Mouse (Mus musculus) forebrain, embryonic 14.5 days (tissue): ENCODE data around the gene Atn1. TPM values are rescaled to one million over a fixed set of nuclear protein-coding genes. Genes with fewer than 3 reads are reported as not detected.

ENCODE experiments used
- ATAC-seq: fragments of 200-750 bp; cut with Nextera tagmentation; 2 replicates; pipeline ENCODE4 v1.8.0; 2017; ENCODE audit warnings: mild to moderate bottlenecking, moderate library complexity
- DNase-seq: peaks from one replicate; pipeline ENCODE4 v3.0.0-alpha.2; 2015; ENCODE audit warnings: low spot score
- H3K27ac ChIP-seq: fragments of 300-500 bp; sonication (generic); 2 replicates; pipeline ENCODE4 v1.5.1; 2014; ENCODE audit warnings: low read depth, mild to moderate bottlenecking, control low read depth, low read length, moderate library complexity
- H3K27me3 ChIP-seq: fragments of 300-500 bp; sonication (generic); replicated peaks from 2 replicates; pipeline ENCODE4 v1.6.1; 2014; ENCODE audit warnings: low read length, control low read depth, mixed read lengths; ENCODE audit not compliant: control insufficient read depth, insufficient read depth
- H3K36me3 ChIP-seq: fragments of 300-500 bp; sonication (generic); 2 replicates; pipeline ENCODE4 v1.6.1; 2014; ENCODE audit warnings: low read length, control low read depth; ENCODE audit not compliant: control insufficient read depth, insufficient read depth
- H3K4me1 ChIP-seq: fragments of 300-500 bp; sonication (generic); 2 replicates; pipeline ENCODE4 v1.6.1; 2014; ENCODE audit warnings: antibody characterized with exemption, low read length, control low read depth; ENCODE audit not compliant: control insufficient read depth, insufficient read depth
- H3K4me2 ChIP-seq: fragments of 300-500 bp; sonication (generic); 2 replicates; pipeline ENCODE4 v1.6.1; 2014; ENCODE audit warnings: mild to moderate bottlenecking, control low read depth, low read length
- H3K4me3 ChIP-seq: fragments of 300-500 bp; sonication (generic); 2 replicates; pipeline ENCODE4 v1.5.1; 2014; ENCODE audit warnings: low read depth, low read length, control low read depth
- H3K9ac ChIP-seq: fragments of 300-500 bp; sonication (generic); 2 replicates; pipeline ENCODE4 v1.6.1; 2014; ENCODE audit warnings: mild to moderate bottlenecking, low read length, control low read depth, moderate library complexity
- H3K9me3 ChIP-seq: fragments of 300-500 bp; sonication (generic); replicated peaks from 2 replicates; pipeline ENCODE4 v1.6.1; 2016; ENCODE audit warnings: low read length, control low read depth, mixed read lengths; ENCODE audit not compliant: control insufficient read depth
- WGBS: fragments of 180-500 bp; shearing (Covaris S2); extraction: QIAGEN DNeasy Blood & Tissue Kit; methylation state at CpG from one replicate; pipeline ENCODE4 v1.1.7; 2014; 5-methylcytosine and 5-hydroxymethylcytosine counted together
- polyA plus RNA-seq: library from polyadenylated mRNA; unstranded; fragments of >200 nt; fragmentation: Nextera tagmentation; extraction: Ambion mirVana; gene quantifications from 2 replicates; pipeline ENCODE4 v1.2.1, GENCODE M21; 2014

Atn1 gene
- polyA plus RNA-seq, 1 experiment from 2014 or later, result 12.2 TPM

DNA sequence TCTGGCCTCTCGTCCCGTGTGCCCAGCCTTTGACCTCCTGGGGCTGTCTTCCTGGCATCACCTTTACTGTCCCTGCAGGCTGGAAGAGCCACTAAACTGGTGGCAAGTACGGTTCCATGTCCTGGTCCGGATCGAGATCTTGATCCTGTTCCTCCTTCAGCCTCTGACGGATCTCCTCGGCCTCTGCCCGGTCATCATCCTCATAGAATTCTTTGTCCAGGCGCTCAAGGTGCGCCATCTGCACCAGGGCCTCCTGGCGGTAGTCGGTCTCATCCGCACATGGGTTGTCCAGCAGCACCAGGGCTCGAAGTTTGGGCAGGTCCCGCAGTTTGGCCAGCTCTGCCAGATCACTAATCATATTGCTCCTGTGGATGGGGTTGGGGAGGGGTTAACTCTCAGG, 14.2 kb upstream of the Atn1 start:
- Histone ChIP-seq H3K9me3 (no peaks in the 10 kb centered on the region), H3K27ac (no peak overlapping the region), H3K4me1 (peaks cover 5% of the 10 kb centered on the region), H3K4me2 (no peak overlapping the region), H3K36me3 (no peaks in the 10 kb centered on the region), H3K9ac (no peak overlapping the region), H3K4me3 (no peak overlapping the region), H3K27me3 (no peaks in the 10 kb centered on the region)
- ATAC-seq, result no peak
- DNase-seq, result no peak
- WGBS, result 92% methylated on average over 15 of the region's 15 CpGs

GRCm38 (mm10) chr6:124770013-124770412, 13.7 kb upstream of the Atn1 start:
- DNase-seq (no peak), ATAC-seq (no peak)
- no peaks in the 10 kb centered on the region for H3K27me3 ChIP-seq
- no peaks in the 10 kb centered on the region for H3K36me3 ChIP-seq
- H3K9me3 ChIP-seq, result no peaks in the 10 kb centered on the region
- peak overlapping the region; percentile 77 for H3K4me2 ChIP-seq
- no peak overlapping the region for H3K27ac ChIP-seq
- H3K9ac ChIP-seq, result peak overlapping the region; percentile 71
- H3K4me1 ChIP-seq, result peaks cover 5% of the 10 kb centered on the region
- WGBS, result 61% methylated on average over 7 of the region's 7 CpGs
- H3K4me3 ChIP-seq, result peak overlapping the region; percentile 43

- DNase-seq, result peak; percentile 76
- H3K9ac ChIP-seq, result peak within 1 kb of the TSS; percentile 71
- peaks cover 5% of the 10 kb centered on the region for H3K4me1 ChIP-seq
- H3K4me3 ChIP-seq, result peak within 1 kb of the TSS; percentile 43
- no peaks in the 10 kb centered on the region for H3K9me3 ChIP-seq
- H3K36me3 ChIP-seq, result no peaks in the 10 kb centered on the region
- H3K4me2 ChIP-seq, result peak within 1 kb of the TSS; percentile 77
- peak within 1 kb of the TSS; percentile 27; the same call in 1 of the 2 replicates for H3K27ac ChIP-seq
- WGBS, result under 1% methylated on average over 54 of the region's 54 CpGs
- peak; percentile 86 for ATAC-seq
- no peaks in the 10 kb centered on the region for H3K27me3 ChIP-seq
These were observed 12.9 kb upstream of the Atn1 start, which contains the start of gene Eno2 for GRCm38 (mm10) chr6:124769101-124769765. Eno2 (minus strand) TSS chr6:124769673.

DNA sequence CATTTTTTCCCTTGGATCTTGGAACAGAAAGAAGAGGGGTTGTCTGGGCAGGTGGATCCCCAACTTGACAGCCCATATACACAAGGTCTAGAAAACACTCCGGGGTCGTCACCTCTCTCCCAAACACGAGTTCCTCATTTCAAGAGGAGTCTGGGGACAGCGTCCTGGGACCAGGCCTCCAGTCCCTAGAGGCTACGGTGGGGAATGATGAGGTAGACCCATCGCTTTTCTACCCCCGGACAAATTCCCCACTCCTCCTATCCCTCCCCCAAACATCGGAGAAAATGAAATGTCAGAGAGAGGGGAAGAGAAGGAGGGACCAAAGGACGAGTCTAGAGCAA, 12.3 kb upstream of the Atn1 start:
- 8% methylated on average over 9 of the region's 9 CpGs for WGBS
- H3K9me3 ChIP-seq, result no peaks in the 10 kb centered on the region
- H3K27me3 ChIP-seq, result no peaks in the 10 kb centered on the region
- H3K36me3 ChIP-seq, result no peaks in the 10 kb centered on the region
- H3K9ac ChIP-seq, result peak overlapping the region; percentile 71; the same call in 1 of the 2 replicates
- ATAC-seq (peak; percentile 10), DNase-seq (no peak)
- H3K4me2 ChIP-seq, result peak overlapping the region; percentile 77
- H3K27ac ChIP-seq, result no peak overlapping the region
- H3K4me3 ChIP-seq, result peak overlapping the region; percentile 43
- peaks cover 5% of the 10 kb centered on the region for H3K4me1 ChIP-seq

GRCm38 (mm10) chr6:124767920-124768703, 11.8 kb upstream of the Atn1 start:
- no peak overlapping the region for H3K27ac ChIP-seq

GRCm38 (mm10) chr6:124767536-124767919, 11.2 kb upstream of the Atn1 start:
- WGBS, result 31% methylated on average over 4 of the region's 4 CpGs
- Histone ChIP-seq H3K27me3 (no peaks in the 10 kb centered on the region), H3K4me1 (peaks cover 5% of the 10 kb centered on the region), H3K9ac (no peak overlapping the region; the same call in 1 of the 2 replicates), H3K9me3 (no peaks in the 10 kb centered on the region), H3K4me3 (no peak overlapping the region), H3K4me2 (0 out of 2 replicates have a peak overlapping the region, but pooled peaks have one; percentile 77), H3K36me3 (no peaks in the 10 kb centered on the region), H3K27ac (no peak overlapping the region)
- DNase-seq (no peak), ATAC-seq (no peak)

More at GRCm38 (mm10) chr6:124767920-124768703, 11.8 kb upstream of the Atn1 start:
- peaks cover 5% of the 10 kb centered on the region for H3K4me1 ChIP-seq
- WGBS, result 23% methylated on average over 19 of the region's 19 CpGs
- H3K27me3 ChIP-seq, result no peaks in the 10 kb centered on the region
- H3K4me2 ChIP-seq, result peak overlapping the region; percentile 77
- DNase-seq (peak; percentile 14), ATAC-seq (0 out of 2 replicates have a peak, but pooled peaks have one; percentile 19)
- no peak overlapping the region; the same call in 1 of the 2 replicates for H3K9ac ChIP-seq
- H3K36me3 ChIP-seq, result no peaks in the 10 kb centered on the region
- no peaks in the 10 kb centered on the region for H3K9me3 ChIP-seq
- peak overlapping the region; percentile 43 for H3K4me3 ChIP-seq

DNA sequence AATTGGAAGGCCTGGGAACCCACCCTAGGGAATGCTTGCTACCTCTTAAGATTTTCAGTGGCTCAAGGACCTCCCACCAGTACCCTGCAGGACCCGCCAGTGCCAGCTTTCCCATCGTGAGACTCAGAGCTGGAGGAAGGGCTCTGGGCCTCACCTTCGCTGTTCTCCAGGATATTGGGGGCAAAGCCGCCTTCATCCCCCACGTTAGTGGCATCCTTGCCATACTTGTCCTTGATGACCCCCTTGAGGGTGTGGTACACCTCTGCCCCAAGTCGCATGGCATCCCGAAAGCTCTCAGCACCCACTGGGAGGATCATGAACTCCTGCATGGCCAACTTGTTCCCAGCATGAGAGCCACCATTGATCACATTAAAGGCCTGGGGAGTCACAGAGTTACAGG, 9.6 kb upstream of the Atn1 start:
- DNase-seq (no peak), ATAC-seq (no peak)
- H3K27me3 ChIP-seq, result no peaks in the 10 kb centered on the region
- no peaks in the 10 kb centered on the region for H3K9me3 ChIP-seq
- H3K27ac ChIP-seq, result no peak overlapping the region
- H3K9ac ChIP-seq, result no peak overlapping the region
- peaks cover 5% of the 10 kb centered on the region for H3K4me1 ChIP-seq
- WGBS, result 85% methylated on average over 7 of the region's 7 CpGs
- H3K4me2 ChIP-seq, result no peak overlapping the region
- H3K36me3 ChIP-seq, result no peaks in the 10 kb centered on the region
- H3K4me3 ChIP-seq, result no peak overlapping the region

- no peak overlapping the region for H3K9ac ChIP-seq
- no peaks in the 10 kb centered on the region for H3K27me3 ChIP-seq
- ATAC-seq (no peak), DNase-seq (peak; percentile 82)
- H3K36me3 ChIP-seq, result no peaks in the 10 kb centered on the region
- no peak overlapping the region for H3K27ac ChIP-seq
- H3K4me1 ChIP-seq, result peaks cover 30% of the 10 kb centered on the region
- H3K4me2 ChIP-seq, result peak overlapping the region; percentile 65
- H3K9me3 ChIP-seq, result no peaks in the 10 kb centered on the region
- H3K4me3 ChIP-seq, result no peak overlapping the region
- 3% methylated on average over 5 of the region's 5 CpGs for WGBS
These were observed 2.9 kb upstream of the Atn1 start for GRCm38 (mm10) chr6:124759259-124759658.

GRCm38 (mm10) chr6:124758849-124759232, 2.5 kb upstream of the Atn1 start:
- peaks cover 34% of the 10 kb centered on the region for H3K4me1 ChIP-seq
- no peaks in the 10 kb centered on the region for H3K9me3 ChIP-seq
- H3K27me3 ChIP-seq, result no peaks in the 10 kb centered on the region
- WGBS, result 51% methylated on average over 2 of the region's 2 CpGs
- no peaks in the 10 kb centered on the region for H3K36me3 ChIP-seq
- no peak overlapping the region for H3K9ac ChIP-seq
- DNase-seq (no peak), ATAC-seq (no peak)
- H3K4me3 ChIP-seq, result no peak overlapping the region
- peak overlapping the region; percentile 97 for H3K27ac ChIP-seq
- H3K4me2 ChIP-seq, result peak overlapping the region; percentile 65
